Mouse (Mus musculus) kidney, adult 2 months (tissue): ENCODE data around the gene Poldip3.

ENCODE experiments used
- CTCF ChIP-seq: fragments of 200-500 bp; conservative IDR thresholded peaks from 2 replicates; pipeline ENCODE4 v1.5.1; 2011; ENCODE audit warnings: low read depth, mild to moderate bottlenecking, control low read depth, low read length, moderate library complexity, mixed read lengths; ENCODE audit not compliant: insufficient read depth, insufficient read length
- POLR2A ChIP-seq: fragments of 200-500 bp; IDR thresholded peaks from one replicate; pipeline ENCODE4 v1.6.1; 2011; ENCODE audit warnings: low read depth, low read length, control low read depth

DNA sequence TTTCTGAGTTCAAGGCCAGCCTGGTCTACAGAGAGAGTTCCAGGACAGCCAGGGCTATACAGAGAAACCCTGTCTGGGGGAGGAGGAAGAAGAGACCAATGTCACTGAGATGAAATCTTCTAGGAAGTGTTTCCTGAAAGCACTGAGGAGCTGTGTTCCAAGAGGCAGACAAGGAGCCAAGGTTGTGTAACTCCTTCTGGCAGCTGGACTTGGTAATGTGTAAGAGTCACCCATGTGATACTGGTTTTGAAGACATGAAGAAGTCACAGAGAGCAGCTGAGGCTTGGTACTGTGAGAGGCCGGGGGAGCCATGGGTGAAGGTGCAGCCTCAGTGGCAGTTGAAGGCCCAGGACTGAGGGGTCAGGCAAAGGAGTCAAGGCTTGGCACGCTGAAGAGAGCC lies 55.5 kb downstream of the Poldip3 start:
- TF ChIP-seq CTCF (no peak), POLR2A (no peak)
